Mouse (Mus musculus) cortical plate, adult 2 months (tissue): Measurements from ENCODE around the gene Rae1. TPM values are rescaled to one million over a fixed set of nuclear protein-coding genes. Genes with fewer than 3 reads are reported as not detected.
A peak's percentile ranks its signal among the peaks of the same experiment; 100 is the strongest.

ENCODE experiments used
- H3K27ac ChIP-seq: fragments of 200-500 bp; 2 replicates; pipeline ENCODE4 v1.5.1; 2012; ENCODE audit warnings: low read length, control low read depth, inconsistent platforms; ENCODE audit not compliant: insufficient read depth
- H3K4me1 ChIP-seq: fragments of 200-500 bp; 2 replicates; pipeline ENCODE4 v1.6.1; 2011; ENCODE audit warnings: low read length; ENCODE audit not compliant: control insufficient read depth, insufficient read depth
- H3K4me3 ChIP-seq: fragments of 200-500 bp; 2 replicates; pipeline ENCODE4 v1.5.1; 2011; ENCODE audit warnings: mild to moderate bottlenecking, low read length, control low read depth; ENCODE audit not compliant: insufficient read depth
- CTCF ChIP-seq: fragments of 200-500 bp; IDR thresholded peaks from 2 replicates; pipeline ENCODE4 v1.5.1; 2011; ENCODE audit warnings: mild to moderate bottlenecking, control low read depth, low read length; ENCODE audit not compliant: insufficient read depth; ENCODE audit errors: extremely low read depth
- POLR2A ChIP-seq: fragments of 200-500 bp; IDR thresholded peaks from 2 replicates; pipeline ENCODE4 v1.6.1; 2011; ENCODE audit warnings: mild to moderate bottlenecking, low read length, control low read depth; ENCODE audit not compliant: insufficient read depth; ENCODE audit errors: extremely low read depth
- polyA plus RNA-seq: library from polyadenylated mRNA; depleted of rRNA; stranded (reverse); fragments of >200 nt; gene quantifications from 2 replicates; pipeline ENCODE4 v1.2.3, GENCODE M21; 2012; rRNA removed

Rae1 gene
- polyA plus RNA-seq, result 68.4 and 79.6 TPM in 2 replicates

DNA sequence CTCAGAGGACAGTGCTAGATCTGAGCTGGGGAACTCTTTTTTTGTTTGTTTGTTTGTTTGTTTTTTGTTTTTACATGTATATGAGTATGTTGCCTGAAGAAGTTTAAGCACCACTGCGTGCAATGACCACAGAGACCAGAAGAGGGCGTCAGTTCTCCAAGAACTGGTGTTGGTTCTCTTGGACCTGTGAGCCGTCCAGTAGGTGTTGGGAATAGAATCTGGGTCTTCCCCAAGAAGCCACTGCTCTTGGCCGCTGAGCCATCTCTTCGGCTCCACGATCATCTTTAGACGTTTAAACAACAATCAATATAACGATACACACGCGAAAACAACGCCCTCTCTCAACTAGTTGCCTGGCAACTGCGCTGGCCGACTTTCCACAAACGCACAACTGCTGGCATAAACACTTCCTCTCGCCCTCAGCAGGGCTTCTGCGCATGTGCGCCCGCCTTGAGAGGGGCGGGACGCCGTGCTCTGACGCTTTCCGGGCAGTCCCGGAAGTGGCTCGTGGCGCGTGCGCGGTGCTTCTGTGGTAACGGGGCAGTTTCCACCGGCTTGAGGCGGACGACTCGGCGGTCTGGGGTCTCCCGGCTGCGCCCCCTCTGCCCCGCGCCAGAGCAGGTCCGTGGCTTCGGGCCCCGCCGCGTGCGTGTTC is at the start of gene Rae1:
TSS of gene Rae1 (plus strand) at position 488 of the 655 bp plus-strand sequence.
- peak within 1 kb of the TSS; percentile 26 for H3K4me3 ChIP-seq
- H3K27ac ChIP-seq, result no peak within 1 kb of the TSS
- peak; percentile 85 for TF ChIP-seq CTCF
- TF ChIP-seq POLR2A, result peak; percentile 75; the same call in 1 of the 2 replicates
- peaks cover 2% of the 10 kb centered on the region; the same call in 1 of the 2 replicates for H3K4me1 ChIP-seq

DNA sequence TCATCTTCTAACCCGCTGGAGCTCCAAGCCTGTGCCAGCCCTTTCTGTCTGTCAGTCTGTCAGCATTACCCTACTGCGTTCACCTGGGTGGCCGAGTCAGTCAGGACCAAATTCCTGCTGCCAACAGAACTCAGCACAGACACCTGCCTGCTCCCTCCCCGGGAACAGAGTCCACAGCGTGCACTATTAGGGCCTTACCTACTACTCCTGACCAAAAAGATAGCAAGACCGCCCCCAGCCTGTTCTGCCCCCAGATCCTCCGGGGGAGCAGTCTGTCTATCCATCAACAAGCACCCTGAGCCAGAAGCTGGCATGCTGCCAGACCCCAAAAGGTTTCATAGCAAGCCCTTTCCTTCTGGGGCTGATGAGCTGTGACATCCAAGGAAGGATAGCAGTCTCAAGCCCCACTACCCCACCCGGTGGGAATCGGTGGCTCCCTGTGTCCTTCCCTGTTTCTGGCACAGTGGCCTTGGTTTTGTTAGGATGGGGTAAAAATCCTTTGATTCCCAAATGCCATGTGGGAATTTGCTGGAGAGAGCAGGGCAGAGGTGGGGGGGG is 49.7 kb upstream of the Rae1 start:
- Histone ChIP-seq H3K27ac (no peak overlapping the region), H3K4me3 (no peak overlapping the region), H3K4me1 (no peaks in the 10 kb centered on the region)
- TF ChIP-seq POLR2A (no peak), CTCF (no peak)

DNA sequence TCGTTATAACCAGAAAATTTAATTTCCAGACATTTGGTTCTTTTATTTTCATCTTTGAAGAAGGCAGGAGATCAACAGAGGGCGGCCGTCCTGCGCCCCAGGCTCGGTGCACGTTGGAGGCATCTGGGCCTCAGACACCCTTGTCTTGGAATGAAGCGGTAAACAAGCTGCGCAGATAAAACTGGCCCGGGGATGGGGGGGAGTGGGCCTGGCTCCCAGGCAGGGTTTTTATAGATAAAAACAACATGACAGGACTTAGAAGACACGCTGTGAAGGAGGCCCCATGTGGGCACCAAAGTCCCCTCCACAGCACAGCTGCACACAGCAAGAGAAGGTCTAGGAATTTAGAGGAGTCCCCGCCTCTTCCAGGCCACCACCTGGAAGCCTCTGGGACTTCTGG is 49.2 kb upstream of the Rae1 start:
- H3K4me1 ChIP-seq, result no peaks in the 10 kb centered on the region
- no peak overlapping the region for H3K27ac ChIP-seq
- no peak overlapping the region for H3K4me3 ChIP-seq
- TF ChIP-seq CTCF (no peak), POLR2A (no peak)

DNA sequence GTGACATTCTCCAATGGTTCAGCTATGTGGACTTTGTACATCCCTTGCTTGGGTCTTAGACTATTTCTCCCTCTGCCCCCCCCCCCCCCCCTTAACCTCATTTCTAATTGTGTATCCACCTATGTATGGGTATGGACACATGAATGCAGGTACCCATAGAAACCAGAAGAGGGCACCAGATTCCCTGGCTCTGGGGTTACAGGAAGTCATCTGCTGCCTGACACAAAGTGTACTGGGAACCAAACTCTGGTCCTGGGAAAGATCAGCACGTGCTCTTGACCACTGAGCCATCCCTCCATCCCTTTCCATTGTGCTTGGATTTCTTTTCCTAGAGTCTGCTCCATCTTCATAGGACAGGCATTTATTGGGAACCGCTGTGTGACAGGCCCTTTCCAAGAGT is 47.9 kb upstream of the Rae1 start:
- TF ChIP-seq CTCF (no peak), POLR2A (no peak)
- no peak overlapping the region for H3K4me3 ChIP-seq
- H3K4me1 ChIP-seq, result no peaks in the 10 kb centered on the region
- no peak overlapping the region for H3K27ac ChIP-seq

DNA sequence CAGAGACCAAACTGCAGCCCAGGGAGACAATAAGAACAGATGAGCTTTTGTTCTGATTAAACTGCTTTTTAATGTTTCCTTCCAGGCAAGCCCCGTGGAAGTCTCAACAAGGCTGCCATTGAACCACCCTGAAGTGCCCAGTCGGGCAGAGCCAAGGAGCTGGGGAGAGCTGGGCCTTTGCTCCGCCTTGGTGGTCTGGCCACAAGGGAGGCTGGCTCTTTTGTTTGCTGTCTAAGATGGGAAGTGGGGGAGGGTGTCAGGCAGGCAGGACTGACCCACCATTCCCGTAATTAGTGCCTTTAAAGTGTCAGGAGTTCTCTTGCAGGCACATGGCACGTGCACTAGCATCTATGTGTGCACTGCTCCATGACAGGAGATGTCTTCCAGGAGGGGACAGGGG is 41.3 kb upstream of the Rae1 start:
- TF ChIP-seq POLR2A, result no peak
- no peak for TF ChIP-seq CTCF
- Histone ChIP-seq H3K4me1 (no peaks in the 10 kb centered on the region), H3K4me3 (no peak overlapping the region), H3K27ac (no peak overlapping the region)

DNA sequence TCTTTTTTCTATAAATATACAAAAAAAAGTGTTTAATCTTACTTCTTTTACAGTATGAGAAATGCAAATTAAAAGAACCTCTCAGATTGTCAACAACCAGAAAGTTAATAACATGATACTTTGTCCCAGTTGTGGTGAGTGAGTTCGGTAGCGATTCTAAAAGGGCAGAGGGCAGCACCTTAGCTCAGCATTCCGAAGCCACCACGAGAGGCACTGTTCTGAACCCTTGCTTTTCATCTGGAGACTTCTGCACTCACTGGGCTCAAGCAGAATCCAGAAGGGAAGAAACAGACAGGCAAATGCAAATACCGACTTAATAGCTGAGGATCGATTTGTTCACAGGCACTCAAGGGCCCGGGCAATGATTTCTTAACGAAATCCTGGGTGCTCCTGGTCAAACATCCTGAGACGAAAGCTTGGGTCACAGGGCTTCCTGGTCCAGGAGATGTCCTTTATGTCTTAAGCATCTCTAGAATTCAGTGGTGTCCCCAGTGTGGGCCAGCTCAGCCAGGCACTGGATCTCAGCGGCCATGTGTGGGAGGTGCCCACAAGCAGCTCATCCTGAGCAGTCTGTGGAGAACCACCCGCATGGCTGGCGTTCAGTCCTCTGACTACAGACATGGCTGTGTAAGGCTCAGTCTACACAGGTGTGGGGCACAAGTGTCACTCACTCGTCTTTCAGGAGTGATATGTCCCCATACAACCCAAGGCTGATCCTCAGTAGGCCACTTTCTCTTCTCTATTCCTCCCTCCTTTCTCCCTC is 40.7 kb upstream of the Rae1 start:
- Histone ChIP-seq H3K4me1 (no peaks in the 10 kb centered on the region), H3K4me3 (no peak overlapping the region), H3K27ac (no peak overlapping the region)
- TF ChIP-seq CTCF (no peak), POLR2A (no peak)

DNA sequence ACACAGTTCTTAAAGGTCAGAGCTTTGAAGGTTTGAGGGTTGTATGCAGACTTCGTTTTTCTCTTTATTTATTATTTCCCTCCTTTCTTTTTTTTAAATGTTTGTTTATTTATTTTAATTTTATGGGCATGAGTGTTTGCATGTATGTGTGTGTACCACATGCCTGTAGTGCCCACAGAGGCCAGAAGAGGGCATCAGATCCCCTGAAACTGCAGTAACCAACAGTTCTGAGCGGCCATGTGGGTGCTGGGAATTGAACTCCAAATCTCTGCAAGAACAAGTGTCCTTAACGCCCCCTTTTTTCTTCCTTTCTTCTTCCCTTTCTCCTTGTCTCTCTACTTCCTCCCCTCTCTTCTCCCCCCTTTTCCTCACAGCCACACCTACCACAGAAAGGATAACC is 39.6 kb upstream of the Rae1 start:
- Histone ChIP-seq H3K4me3 (no peak overlapping the region), H3K27ac (no peak overlapping the region), H3K4me1 (no peaks in the 10 kb centered on the region)
- TF ChIP-seq CTCF (no peak), POLR2A (no peak)

DNA sequence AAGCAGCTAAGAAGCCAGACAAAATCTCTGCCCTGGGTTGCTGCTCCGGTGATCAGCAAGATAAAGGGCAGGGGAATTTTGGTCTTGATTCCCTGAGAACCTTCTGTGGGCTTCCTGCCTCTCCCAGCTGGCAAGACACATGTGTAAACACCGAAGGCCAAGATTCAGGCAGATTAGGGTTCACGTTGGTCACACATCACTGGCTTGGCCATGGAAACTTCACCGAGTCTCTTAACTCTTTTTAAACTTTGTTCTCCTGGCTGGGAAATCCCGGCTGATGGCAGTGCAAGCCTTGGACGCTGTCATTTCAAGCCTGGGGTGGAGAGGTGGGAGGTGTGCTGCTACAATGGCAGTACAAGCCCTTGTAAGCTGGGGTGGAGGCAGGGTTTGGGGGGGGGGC is 38.7 kb upstream of the Rae1 start:
- Histone ChIP-seq H3K4me1 (no peaks in the 10 kb centered on the region), H3K4me3 (no peak overlapping the region), H3K27ac (no peak overlapping the region)
- no peak for TF ChIP-seq POLR2A
- TF ChIP-seq CTCF, result no peak

DNA sequence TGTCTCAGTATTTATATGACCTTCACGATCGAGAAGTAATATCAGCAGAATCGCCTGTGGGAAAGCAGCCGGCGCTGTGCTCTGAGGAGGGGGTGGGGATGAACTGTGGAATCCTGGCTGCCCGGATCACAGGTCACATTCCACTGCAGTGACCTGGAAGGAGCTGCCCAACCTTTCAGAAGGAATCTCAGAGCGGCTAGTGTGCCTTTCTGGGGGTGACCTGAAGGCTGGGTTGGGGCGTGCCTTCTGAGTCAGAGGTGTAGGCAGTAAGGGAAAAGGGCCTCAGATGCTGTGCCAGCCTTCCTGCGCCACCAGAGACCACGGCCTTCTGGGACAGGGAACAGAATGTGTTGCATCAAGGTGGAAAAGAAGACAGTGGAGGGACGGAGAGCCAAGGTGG is 34.7 kb upstream of the Rae1 start:
- TF ChIP-seq POLR2A, result no peak
- no peak for TF ChIP-seq CTCF
- Histone ChIP-seq H3K4me3 (no peak overlapping the region), H3K27ac (no peak overlapping the region), H3K4me1 (no peaks in the 10 kb centered on the region)

DNA sequence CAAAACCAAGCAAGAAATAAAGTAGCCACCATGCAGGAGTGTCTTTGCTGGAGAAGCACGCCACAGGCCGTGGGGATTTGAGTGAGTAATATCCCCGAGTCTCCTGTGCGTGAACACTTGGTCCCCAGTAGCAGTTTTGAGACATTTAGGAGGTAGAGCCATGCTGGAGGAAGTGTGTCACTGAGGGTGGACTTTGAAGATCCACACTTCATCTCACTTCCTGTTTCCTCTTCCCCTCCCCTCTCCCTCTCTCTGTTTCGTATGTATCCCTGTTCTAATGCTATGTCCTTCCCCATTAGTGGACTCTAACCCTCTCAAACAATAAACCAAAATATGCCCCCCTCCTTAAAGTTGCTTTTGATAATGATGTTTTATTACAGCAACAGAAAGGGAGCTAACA is 33.4 kb upstream of the Rae1 start:
- TF ChIP-seq POLR2A, result no peak
- TF ChIP-seq CTCF, result no peak
- Histone ChIP-seq H3K4me1 (no peaks in the 10 kb centered on the region), H3K27ac (no peak overlapping the region), H3K4me3 (no peak overlapping the region)
